Mouse (Mus musculus) liver, embryonic 12.5 days (tissue): Measurements from ENCODE around the gene Cyb561a3. TPM values are rescaled to one million over a fixed set of nuclear protein-coding genes. Genes with fewer than 3 reads are reported as not detected.

Source experiments
- ATAC-seq: fragments of 200-750 bp; cut with Nextera tagmentation; 2 replicates; pipeline ENCODE4 v1.8.0; 2017; ENCODE audit warnings: moderate number of reproducible peaks, mild to moderate bottlenecking, moderate library complexity
- H3K27ac ChIP-seq: fragments of 300-500 bp; sonication (generic); 2 replicates; pipeline ENCODE4 v1.5.1; 2016; ENCODE audit warnings: mild to moderate bottlenecking
- H3K27me3 ChIP-seq: fragments of 300-500 bp; sonication (generic); replicated peaks from 2 replicates; pipeline ENCODE4 v1.6.1; 2016; ENCODE audit warnings: mild to moderate bottlenecking, moderate library complexity
- H3K36me3 ChIP-seq: fragments of 300-500 bp; sonication (generic); 2 replicates; pipeline ENCODE4 v1.6.1; 2016; ENCODE audit warnings: mild to moderate bottlenecking, moderate library complexity
- H3K4me1 ChIP-seq: fragments of 300-500 bp; sonication (generic); 2 replicates; pipeline ENCODE4 v1.6.1; 2016
- H3K4me2 ChIP-seq: fragments of 300-500 bp; sonication (generic); 2 replicates; pipeline ENCODE4 v1.6.1; 2016; ENCODE audit warnings: mild to moderate bottlenecking, moderate library complexity
- H3K4me3 ChIP-seq: fragments of 300-500 bp; sonication (generic); 2 replicates; pipeline ENCODE4 v1.5.1; 2016; ENCODE audit warnings: mild to moderate bottlenecking, moderate library complexity
- H3K9ac ChIP-seq: fragments of 300-500 bp; sonication (generic); 2 replicates; pipeline ENCODE4 v1.6.1; 2016; ENCODE audit warnings: mild to moderate bottlenecking, moderate library complexity
- H3K9me3 ChIP-seq: fragments of 300-500 bp; sonication (generic); replicated peaks from 2 replicates; pipeline ENCODE4 v1.6.1; 2016; ENCODE audit warnings: mild to moderate bottlenecking, moderate library complexity
- whole genome bisulfite sequencing: fragments of 180-500 bp; shearing (Covaris S2); methylation state at CpG from one replicate; pipeline ENCODE4 v1.1.7; 2016; ENCODE audit not compliant: insufficient replicate concordance; 5-methylcytosine and 5-hydroxymethylcytosine counted together
- polyA plus RNA-seq: library from polyadenylated mRNA; unstranded; fragments of >200 nt; fragmentation: Nextera tagmentation; extraction: Ambion mirVana; gene quantifications from 2 replicates; pipeline ENCODE4 v1.2.1, GENCODE M21; 2016

Gene Cyb561a3
- polyA plus RNA-seq, 1 experiment from 2014 or later, result 12.8 TPM

DNA sequence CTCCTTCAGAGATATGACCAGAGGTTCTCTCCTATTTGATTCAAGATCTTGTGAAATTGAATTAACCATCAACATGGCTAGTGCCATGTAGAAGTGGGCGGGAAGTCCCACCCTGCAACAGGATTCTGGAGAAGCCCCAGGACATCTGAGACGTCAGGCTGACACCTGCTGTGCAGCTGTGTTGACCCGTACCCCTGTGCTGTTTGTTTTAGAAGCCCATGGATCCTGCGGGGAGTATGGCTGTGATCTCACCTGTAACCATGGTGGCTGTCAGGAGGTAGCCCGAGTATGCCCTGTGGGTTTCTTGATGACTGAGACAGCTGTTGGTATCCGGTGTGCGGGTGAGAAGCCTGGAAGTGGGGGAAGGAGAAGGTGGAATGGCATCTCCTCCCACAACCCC is 60.9 kb downstream of the Cyb561a3 start:
- ATAC-seq, result no peak
- Histone ChIP-seq H3K9me3 (no peaks in the 10 kb centered on the region), H3K9ac (no peak overlapping the region)

DNA sequence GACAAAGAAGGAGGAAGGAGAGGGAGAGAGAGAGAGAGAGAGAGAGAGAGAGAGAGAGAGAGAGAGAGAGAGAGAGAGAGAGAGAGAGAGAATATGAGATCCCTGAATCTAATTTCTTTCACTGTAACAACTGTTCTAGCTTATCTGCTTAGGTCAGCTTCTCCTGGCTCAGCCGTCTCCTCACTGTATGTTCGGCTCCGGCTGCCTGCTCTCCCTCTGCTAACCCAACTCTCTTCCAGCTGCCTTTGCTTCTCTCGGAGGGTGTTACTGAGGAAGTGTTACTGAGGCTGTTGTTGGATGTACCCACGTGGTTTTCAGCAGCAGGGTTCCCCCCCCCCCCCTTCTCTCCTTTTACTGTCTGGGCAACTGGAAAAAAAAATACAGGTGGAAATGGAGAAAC is 63.1 kb downstream of the Cyb561a3 start:
- ATAC-seq, result peak; percentile 72
- Histone ChIP-seq H3K4me2 (peak overlapping the region; percentile 48), H3K27me3 (peaks cover 15% of the 10 kb centered on the region), H3K9ac (peak overlapping the region; percentile 47), H3K4me3 (no peak overlapping the region; the same call in 1 of the 2 replicates), H3K27ac (peak overlapping the region; percentile 58), H3K36me3 (peaks cover 11% of the 10 kb centered on the region; the same call in 1 of the 2 replicates), H3K4me1 (peaks cover 59% of the 10 kb centered on the region), H3K9me3 (no peaks in the 10 kb centered on the region)
- WGBS, result 6% methylated on average over 5 of the region's 5 CpGs

More for the DNA sequence above, 60.9 kb downstream of the Cyb561a3 start:
- 57% methylated on average over 7 of the region's 7 CpGs for WGBS
- H3K27ac ChIP-seq, result no peak overlapping the region
- peaks cover 8% of the 10 kb centered on the region; the same call in 1 of the 2 replicates for H3K27me3 ChIP-seq
- no peak overlapping the region for H3K4me3 ChIP-seq
- H3K36me3 ChIP-seq, result 0 out of 2 replicates have a peak, but pooled peaks cover 3% of the 10 kb centered on the region
- no peak overlapping the region for H3K4me2 ChIP-seq
- H3K4me1 ChIP-seq, result peaks cover 73% of the 10 kb centered on the region

DNA sequence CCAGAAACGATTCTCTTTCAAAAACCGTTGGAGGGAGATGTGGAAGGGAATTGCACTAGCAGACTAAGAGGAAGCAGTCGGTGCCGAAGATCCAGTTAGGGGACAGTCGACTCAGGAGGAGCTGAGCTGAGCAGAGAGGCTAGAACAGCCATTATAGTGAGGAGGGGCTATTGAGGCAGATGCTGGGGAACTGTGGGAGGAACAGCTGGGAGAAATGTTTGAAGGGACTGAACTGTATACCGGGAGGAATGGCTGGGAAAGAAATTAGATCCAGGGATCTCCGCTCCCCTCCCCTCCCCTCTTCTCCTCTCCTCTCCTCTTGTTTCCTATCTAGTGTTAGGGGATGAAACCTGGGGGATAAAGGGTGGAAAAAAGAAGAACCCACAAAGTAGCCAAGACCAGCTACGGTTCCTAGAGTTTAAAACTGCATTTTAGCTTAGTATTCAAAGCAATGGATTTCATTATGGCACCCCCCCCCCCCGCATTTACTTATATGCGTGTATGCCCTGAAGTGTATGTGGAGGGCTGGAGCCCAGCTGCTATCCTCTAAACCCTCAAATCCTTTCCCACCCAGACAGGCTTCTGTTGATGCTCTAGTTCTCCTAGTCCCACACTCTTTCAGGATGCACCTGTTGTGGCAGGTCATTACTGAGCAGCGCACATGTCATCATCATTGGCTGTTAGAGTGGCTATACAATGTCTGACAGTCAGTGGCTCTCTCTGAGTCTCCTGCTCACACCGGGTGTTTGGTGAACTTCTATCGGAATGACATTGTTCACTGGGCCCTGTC is 63.8 kb downstream of the Cyb561a3 start:
- no peak for ATAC-seq
- H3K4me1 ChIP-seq, result peaks cover 52% of the 10 kb centered on the region
- H3K4me3 ChIP-seq, result no peak overlapping the region; the same call in 1 of the 2 replicates
- H3K9me3 ChIP-seq, result no peaks in the 10 kb centered on the region
- H3K4me2 ChIP-seq, result peak overlapping the region; percentile 48
- H3K27ac ChIP-seq, result peak overlapping the region; percentile 58
- H3K27me3 ChIP-seq, result peaks cover 17% of the 10 kb centered on the region
- peaks cover 12% of the 10 kb centered on the region; the same call in 1 of the 2 replicates for H3K36me3 ChIP-seq
- 53% methylated on average over 13 of the region's 13 CpGs for WGBS
- H3K9ac ChIP-seq, result no peak overlapping the region; the same call in 1 of the 2 replicates

Other genes starting within 250 kb of the Cyb561a3 start
- 0.56 and 0.91 TPM in 2 replicates for gene Syt7, start 188.1 kb upstream of the Cyb561a3 start, polyA plus RNA-seq
- 0.06 and 0.12 TPM in 2 replicates for gene Lrrc10b, start 119.7 kb upstream of the Cyb561a3 start, polyA plus RNA-seq
- gene Ppp1r32, start 94.2 kb upstream of the Cyb561a3 start, polyA plus RNA-seq, result not detected in 2 replicates
- gene Cpsf7, start 51.9 kb upstream of the Cyb561a3 start, polyA plus RNA-seq, result 19.6 and 20.5 TPM in 2 replicates
- gene Sdhaf2, start 51.0 kb upstream of the Cyb561a3 start, polyA plus RNA-seq, result 38.0 and 40.8 TPM in 2 replicates
- gene Tmem216, start 20.9 kb upstream of the Cyb561a3 start, polyA plus RNA-seq, result 14.9 and 18.2 TPM in 2 replicates
- 18.5 and 19.4 TPM in 2 replicates for gene Tmem138, start 190 bp downstream of the Cyb561a3 start, polyA plus RNA-seq
- 252 and 256 TPM in 2 replicates for gene Ddb1, start 28.2 kb downstream of the Cyb561a3 start, polyA plus RNA-seq
- 10.1 and 10.2 TPM in 2 replicates for gene Tkfc, start 28.5 kb downstream of the Cyb561a3 start, polyA plus RNA-seq
- 6.2 and 7.6 TPM in 2 replicates for gene Vwce, start 57.0 kb downstream of the Cyb561a3 start, polyA plus RNA-seq
- gene Pga5, start 100.9 kb downstream of the Cyb561a3 start, polyA plus RNA-seq, result 0.08 TPM in 1 of 2 replicates, not detected in the other
- 14.5 and 14.8 TPM in 2 replicates for gene Vps37c, start 111.6 kb downstream of the Cyb561a3 start, polyA plus RNA-seq
- 0.24 TPM in 1 of 2 replicates, not detected in the other for gene Cd5, start 161.8 kb downstream of the Cyb561a3 start, polyA plus RNA-seq